Mouse (Mus musculus) kidney, adult 2 months (tissue): ENCODE measurements around the gene Pacsin2. TPM values are rescaled to one million over a fixed set of nuclear protein-coding genes. Genes with fewer than 3 reads are reported as not detected.

Source experiments
- DNase-seq: peaks from one replicate; pipeline ENCODE4 v3.0.0; 2021
- H3K27ac ChIP-seq: fragments of 200-500 bp; 2 replicates; pipeline ENCODE4 v1.5.1; 2012; ENCODE audit warnings: low read depth, low read length, control low read depth, inconsistent platforms; ENCODE audit not compliant: insufficient read depth
- H3K27me3 ChIP-seq: fragments of 200-500 bp; replicated peaks from 2 replicates; pipeline ENCODE4 v1.6.1; 2012; ENCODE audit warnings: mild to moderate bottlenecking, moderate library complexity, low read length, inconsistent platforms; ENCODE audit not compliant: control insufficient read depth, insufficient read depth
- H3K36me3 ChIP-seq: fragments of 200-500 bp; 2 replicates; pipeline ENCODE4 v1.6.1; 2012; ENCODE audit warnings: mild to moderate bottlenecking, moderate library complexity, low read length, inconsistent platforms; ENCODE audit not compliant: control insufficient read depth, insufficient read depth
- H3K4me1 ChIP-seq: fragments of 200-500 bp; 2 replicates; pipeline ENCODE4 v1.6.1; 2011; ENCODE audit warnings: low read length; ENCODE audit not compliant: control insufficient read depth, insufficient read depth
- H3K4me3 ChIP-seq: fragments of 200-500 bp; 2 replicates; pipeline ENCODE4 v1.5.1; 2011; ENCODE audit warnings: mild to moderate bottlenecking, low read depth, low read length, control low read depth; ENCODE audit not compliant: insufficient read depth
- CTCF ChIP-seq: fragments of 200-500 bp; conservative IDR thresholded peaks from 2 replicates; pipeline ENCODE4 v1.5.1; 2011; ENCODE audit warnings: low read depth, mild to moderate bottlenecking, control low read depth, low read length, moderate library complexity, mixed read lengths; ENCODE audit not compliant: insufficient read depth, insufficient read length
- POLR2A ChIP-seq: fragments of 200-500 bp; IDR thresholded peaks from one replicate; pipeline ENCODE4 v1.6.1; 2011; ENCODE audit warnings: low read depth, low read length, control low read depth
- WGBS: fragments of 180-500 bp; shearing (Covaris S2); methylation state at CpG from one replicate; pipeline ENCODE4 v1.1.7; 2018; 5-methylcytosine and 5-hydroxymethylcytosine counted together
- polyA plus RNA-seq: library from polyadenylated mRNA; depleted of rRNA; stranded (reverse); fragments of >200 nt; gene quantifications from 2 replicates; pipeline ENCODE4 v1.2.3, GENCODE M21; 2012

Gene Pacsin2
- polyA plus RNA-seq, 1 experiment, result 126 TPM

DNA sequence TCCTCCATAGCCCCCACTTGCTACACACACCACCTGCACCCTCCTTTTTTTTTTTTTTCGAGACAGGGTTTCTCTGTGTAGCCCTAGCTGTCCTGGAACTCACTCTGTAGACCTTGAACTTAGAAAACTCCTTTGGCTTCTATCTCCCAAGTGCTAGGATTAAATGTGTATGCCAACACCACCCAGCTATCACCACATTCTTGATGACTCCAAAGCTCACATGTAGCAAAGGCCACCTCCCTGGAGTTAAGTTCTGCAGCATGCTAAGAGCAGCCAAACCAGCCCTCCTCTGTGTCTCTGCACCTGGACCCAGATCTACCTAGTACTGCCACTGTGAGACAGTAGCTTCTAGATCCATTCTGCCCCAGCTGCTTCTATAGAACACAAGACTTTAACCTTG lies 6.9 kb downstream of the Pacsin2 start:
- no peaks in the 10 kb centered on the region for H3K36me3 ChIP-seq
- no peak overlapping the region for H3K4me3 ChIP-seq
- WGBS, result 67% methylated on average over 1 of the region's 1 CpGs
- H3K4me1 ChIP-seq, result peaks cover 59% of the 10 kb centered on the region
- peak; percentile 70 for DNase-seq
- peak overlapping the region; percentile 59 for H3K27ac ChIP-seq
- TF ChIP-seq POLR2A (no peak), CTCF (no peak)
- no peaks in the 10 kb centered on the region for H3K27me3 ChIP-seq

DNA sequence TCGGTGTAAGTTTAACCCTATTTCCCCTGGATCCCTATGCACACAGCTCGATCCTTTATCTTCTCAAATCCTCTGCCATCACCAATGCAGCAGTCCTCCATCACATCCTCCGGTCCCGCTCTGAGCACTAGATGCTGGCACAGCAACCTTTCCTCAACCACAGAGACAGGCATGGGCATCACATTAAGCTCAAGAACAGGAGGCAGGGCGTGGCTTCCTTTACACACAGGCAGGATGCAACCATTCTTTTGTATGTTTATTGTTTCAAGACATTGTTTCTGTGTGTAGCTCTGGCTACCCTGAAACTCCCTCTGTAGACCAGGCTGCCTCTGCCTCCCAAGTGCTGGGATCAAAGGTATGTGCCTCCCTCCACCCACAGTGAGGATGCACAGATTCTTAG lies 8.8 kb downstream of the Pacsin2 start:
- H3K27me3 ChIP-seq, result no peaks in the 10 kb centered on the region
- WGBS, result 75% methylated on average over 5 of the region's 5 CpGs
- no peak overlapping the region for H3K4me3 ChIP-seq
- peaks cover 67% of the 10 kb centered on the region for H3K4me1 ChIP-seq
- TF ChIP-seq POLR2A, result no peak
- TF ChIP-seq CTCF, result no peak
- no peaks in the 10 kb centered on the region for H3K36me3 ChIP-seq
- DNase-seq, result no peak
- H3K27ac ChIP-seq, result peak overlapping the region; percentile 81

DNA sequence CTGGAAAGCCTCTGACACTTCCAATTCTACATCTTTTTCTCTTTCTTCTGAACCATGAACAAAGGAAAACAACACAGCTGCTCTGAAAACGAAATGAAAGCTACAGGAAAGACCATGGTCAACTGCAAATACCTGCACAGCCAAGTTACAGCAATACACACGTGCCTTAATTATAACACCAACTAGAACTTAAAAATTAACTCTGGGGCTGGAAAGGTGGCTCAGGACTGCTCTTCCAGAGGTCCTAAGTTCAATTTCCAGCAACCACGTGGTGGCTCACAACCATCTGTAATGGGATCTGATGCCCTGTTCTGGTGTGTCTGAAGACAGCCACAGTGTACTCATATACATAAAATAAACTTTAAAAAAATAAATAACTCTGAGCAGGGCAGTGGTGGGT lies 9.4 kb downstream of the Pacsin2 start:
- DNase-seq, result peak; percentile 89
- no peak for TF ChIP-seq CTCF
- no peak for TF ChIP-seq POLR2A
- no peaks in the 10 kb centered on the region for H3K36me3 ChIP-seq
- H3K4me3 ChIP-seq, result no peak overlapping the region
- H3K27ac ChIP-seq, result peak overlapping the region; percentile 81
- peaks cover 71% of the 10 kb centered on the region for H3K4me1 ChIP-seq
- WGBS, result 26% methylated on average over 3 of the region's 3 CpGs
- no peaks in the 10 kb centered on the region for H3K27me3 ChIP-seq

DNA sequence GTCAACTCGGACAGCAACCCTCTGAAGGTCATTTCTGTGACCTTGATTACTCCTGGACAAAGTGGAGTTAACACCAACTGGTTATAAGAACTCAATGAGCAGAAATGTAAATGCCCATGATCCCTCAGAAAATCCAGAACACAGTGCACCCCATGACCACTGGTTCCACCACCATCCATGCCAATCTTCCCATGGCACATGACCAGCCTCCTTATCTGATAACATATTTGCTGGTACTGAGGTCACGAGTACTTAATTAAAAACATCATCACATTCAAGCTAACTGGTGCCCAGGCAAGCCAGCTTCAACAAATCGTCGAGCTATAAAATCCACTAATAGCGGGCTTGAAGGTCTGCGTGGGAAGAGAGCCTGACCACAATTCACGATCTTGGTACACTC lies 10.0 kb downstream of the Pacsin2 start:
- H3K27me3 ChIP-seq, result no peaks in the 10 kb centered on the region
- H3K36me3 ChIP-seq, result no peaks in the 10 kb centered on the region
- peaks cover 76% of the 10 kb centered on the region for H3K4me1 ChIP-seq
- WGBS, result 44% methylated on average over 7 of the region's 7 CpGs
- no peak for TF ChIP-seq POLR2A
- TF ChIP-seq CTCF, result no peak
- peak; percentile 67 for DNase-seq
- no peak overlapping the region for H3K4me3 ChIP-seq
- peak overlapping the region; percentile 72 for H3K27ac ChIP-seq

DNA sequence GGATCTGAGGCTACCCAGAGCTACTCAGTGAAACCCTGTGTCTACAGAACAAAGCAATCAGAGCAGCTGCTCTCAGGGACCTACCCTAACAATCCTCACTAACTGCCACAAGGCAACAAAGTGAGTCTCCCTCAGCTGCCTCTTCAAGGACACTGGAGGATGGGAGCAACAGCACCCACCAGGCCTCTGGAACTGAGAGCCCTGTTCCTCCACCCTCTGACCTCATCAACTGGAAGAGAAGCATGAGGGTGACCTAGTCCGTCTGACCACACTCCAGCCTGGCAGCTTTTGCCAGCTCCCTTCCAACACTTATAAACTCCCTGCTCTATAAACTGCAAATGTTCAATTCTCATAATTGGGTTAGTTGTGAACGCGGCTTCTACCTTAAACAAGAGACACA lies 10.5 kb downstream of the Pacsin2 start:
- Histone ChIP-seq H3K27me3 (no peaks in the 10 kb centered on the region), H3K4me3 (no peak overlapping the region), H3K36me3 (no peaks in the 10 kb centered on the region), H3K4me1 (peaks cover 78% of the 10 kb centered on the region), H3K27ac (peak overlapping the region; percentile 72)
- WGBS, result 27% methylated on average over 3 of the region's 3 CpGs
- peak; percentile 81 for DNase-seq
- TF ChIP-seq CTCF, result no peak
- TF ChIP-seq POLR2A, result no peak

DNA sequence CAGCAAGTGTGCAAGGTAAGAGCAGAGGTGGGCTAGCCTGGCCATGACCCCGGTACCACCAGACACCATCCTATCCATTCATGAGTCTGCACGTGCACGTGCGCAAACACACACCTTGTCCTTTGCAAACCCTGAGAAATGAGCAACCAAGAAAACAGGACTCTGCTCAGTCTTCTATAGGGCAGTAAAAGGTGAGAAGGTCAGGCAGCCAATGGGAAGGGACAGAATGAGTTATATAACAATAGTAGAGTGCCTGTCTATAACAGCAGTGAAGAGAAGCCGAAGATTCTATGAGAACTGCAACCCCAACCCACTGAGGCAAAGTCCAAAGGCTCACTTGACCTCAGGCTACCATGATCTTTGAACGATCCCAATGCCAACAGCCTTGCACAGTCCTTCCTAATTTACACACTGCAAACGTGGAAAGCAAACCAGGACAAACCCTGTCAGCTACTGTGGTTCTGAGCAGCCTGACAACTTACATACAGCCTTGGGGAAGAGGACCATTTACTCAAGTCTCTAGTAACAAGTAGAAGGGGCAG lies 12.1 kb downstream of the Pacsin2 start:
- TF ChIP-seq POLR2A (no peak), CTCF (no peak)
- Histone ChIP-seq H3K4me1 (peaks cover 79% of the 10 kb centered on the region), H3K4me3 (no peak overlapping the region), H3K27ac (peak overlapping the region; percentile 98), H3K36me3 (no peaks in the 10 kb centered on the region), H3K27me3 (no peaks in the 10 kb centered on the region)
- DNase-seq, result peak; percentile 87
- 52% methylated on average over 7 of the region's 7 CpGs for WGBS

DNA sequence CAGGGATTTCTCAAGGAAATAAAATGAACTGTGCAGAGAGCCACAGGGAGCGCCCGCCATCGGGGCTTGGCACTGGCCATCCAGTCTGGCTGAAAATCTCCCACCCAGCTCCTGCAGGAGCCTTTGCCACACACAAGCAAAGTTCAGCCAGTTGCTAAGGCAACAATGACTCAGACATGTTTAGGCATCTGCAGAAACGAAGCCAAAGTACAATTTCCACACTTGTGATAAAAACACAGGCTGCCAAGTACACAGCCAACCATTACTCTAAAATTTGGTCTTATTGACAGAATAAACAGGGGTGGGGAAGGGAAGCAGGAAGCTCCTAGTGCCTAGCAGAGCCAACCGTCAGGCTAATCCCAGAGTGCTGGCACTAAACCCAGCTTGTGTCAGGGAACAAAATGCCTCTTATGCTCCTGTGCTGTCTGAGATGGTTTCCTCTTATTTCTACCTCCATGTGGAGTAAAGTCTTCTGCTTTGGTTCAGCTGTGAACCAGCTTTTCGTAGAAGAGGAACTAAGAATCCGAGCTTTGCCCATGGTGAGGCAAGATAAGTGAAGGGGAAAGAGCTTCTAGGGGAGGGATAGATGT lies 12.7 kb downstream of the Pacsin2 start:
- 23% methylated on average over 7 of the region's 7 CpGs for WGBS
- Histone ChIP-seq H3K27me3 (no peaks in the 10 kb centered on the region), H3K36me3 (no peaks in the 10 kb centered on the region), H3K4me3 (no peak overlapping the region), H3K4me1 (peaks cover 74% of the 10 kb centered on the region), H3K27ac (peak overlapping the region; percentile 98)
- peak; percentile 94 for DNase-seq
- no peak for TF ChIP-seq POLR2A
- no peak for TF ChIP-seq CTCF
